Mouse (Mus musculus) kidney, adult 2 months (tissue): ENCODE measurements around the gene Syne3.

Experiments used
- CTCF ChIP-seq: fragments of 200-500 bp; conservative IDR thresholded peaks from 2 replicates; pipeline ENCODE4 v1.5.1; 2011; ENCODE audit warnings: low read depth, mild to moderate bottlenecking, control low read depth, low read length, moderate library complexity, mixed read lengths; ENCODE audit not compliant: insufficient read depth, insufficient read length
- POLR2A ChIP-seq: fragments of 200-500 bp; IDR thresholded peaks from one replicate; pipeline ENCODE4 v1.6.1; 2011; ENCODE audit warnings: low read depth, low read length, control low read depth

- no peak for TF ChIP-seq CTCF
- no peak for TF ChIP-seq POLR2A
These were observed 99.9 kb downstream of the Syne3 start for GRCm38 (mm10) chr12:104909750-104910149.
